Comparison of ENCODE assay signal across 9 mouse cellular contexts in the genomic region with DNA sequence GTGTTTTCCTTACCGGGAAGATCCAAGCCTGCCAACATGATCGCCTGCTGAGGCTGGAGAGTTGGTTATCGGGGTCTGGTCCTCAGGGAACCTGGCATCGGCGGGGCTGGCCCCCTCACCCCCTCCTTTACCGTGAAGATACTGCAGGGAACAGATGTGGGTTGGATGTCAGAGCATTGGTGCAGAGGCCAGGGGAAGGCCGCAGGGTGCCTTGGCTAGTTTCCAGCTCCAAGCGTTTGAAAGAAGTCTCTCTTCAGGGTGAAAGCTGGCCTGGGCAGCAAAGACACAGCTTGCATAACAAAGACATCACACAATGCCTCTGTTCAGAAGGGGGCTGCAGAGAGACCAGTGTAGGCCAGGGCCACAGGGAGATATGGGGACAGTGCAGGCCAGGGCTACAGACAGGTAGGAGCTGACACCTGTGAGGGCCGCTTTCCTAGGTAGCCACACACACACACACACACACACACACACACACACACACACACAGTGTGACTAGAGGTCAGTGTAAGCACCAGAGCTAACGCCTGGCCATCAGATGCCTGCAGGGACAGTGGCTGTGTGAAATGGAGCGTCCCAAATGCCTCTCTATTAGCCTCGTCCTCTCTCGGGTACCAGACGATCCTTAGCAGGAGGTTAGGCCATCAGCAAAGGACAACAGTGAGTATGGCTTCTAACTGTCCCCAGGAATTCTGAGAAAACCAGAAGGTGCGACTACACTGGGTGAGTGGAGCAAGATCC. TPM values are rescaled to one million over a fixed set of nuclear protein-coding genes. Genes with fewer than 3 reads are reported as not detected.
DNase-seq lines count a peak whose midpoint lies in the region; ATAC-seq and TF ChIP-seq lines count a peak whose summit lies in the region.
"Had no signal": no experiment of that assay in that cellular context is flagged by ENCODE, and none has a peak within 500 bp of the region (broad histone marks: within the 10 kb centered on the region; RNA-seq: fewer than 3 reads in every experiment).

No protein-coding gene starts in this region.

- WGBS in forebrain, postnatal 0 days = 16% methylated on average over 15 of the region's 15 CpGs
- WGBS in neural tube, embryonic 14.5 days = 15% methylated on average over 15 of the region's 15 CpGs

- peak; percentile 70 for ATAC-seq in forebrain, postnatal 0 days
- peak; percentile 57 for ATAC-seq in neural tube, embryonic 14.5 days (ENCODE audit: low read depth)

- no peaks in the 10 kb centered on the region for H3K9me3 ChIP-seq in forebrain, postnatal 0 days (ENCODE audit: low read length)
- H3K9me3 ChIP-seq in neural tube, embryonic 14.5 days (ENCODE audit: control insufficient read depth, low read length) = no peaks in the 10 kb centered on the region

- DNase-seq in ovary, adult 18-20 months (ENCODE audit: low spot score) = peak; percentile 55
- no peak for DNase-seq in ovary, postnatal 14 days (ENCODE audit: low spot score)
- DNase-seq in forebrain, postnatal 0 days = peak; percentile 51
- DNase-seq in left cerebral cortex, adult 18-20 months (ENCODE audit: low spot score in 2 of 2) = peak; percentile 54 to 62
- no peak for DNase-seq in c-Kit-positive CD71-positive TER-119-positive erythroid progenitor cells, embryonic 14.5 days (ENCODE audit: low spot score)
- DNase-seq in gastrocnemius, postnatal 25 days = no peak
- DNase-seq in spleen, adult 12 weeks (ENCODE audit: low spot score) = no peak

- H3K27ac ChIP-seq in forebrain, postnatal 0 days (ENCODE audit: low read depth, low read length) = peak overlapping the region; percentile 21; the same call in 1 of the 2 replicates
- peak overlapping the region; percentile 40; the same call in 1 of the 2 replicates for H3K27ac ChIP-seq in neural tube, embryonic 14.5 days (ENCODE audit: low read depth, low read length)

- H3K4me1 ChIP-seq in forebrain, postnatal 0 days (ENCODE audit: insufficient read depth) = peaks cover 8% of the 10 kb centered on the region; the same call in 1 of the 2 replicates
- peaks cover 17% of the 10 kb centered on the region for H3K4me1 ChIP-seq in neural tube, embryonic 14.5 days (ENCODE audit: control insufficient read depth, insufficient read depth, low read length)

- no peak overlapping the region for H3K9ac ChIP-seq in forebrain, postnatal 0 days
- no peak overlapping the region for H3K9ac ChIP-seq in neural tube, embryonic 14.5 days (replicated peaks; ENCODE audit: low read depth, low read length)

- H3K4me3 ChIP-seq in forebrain, postnatal 0 days (ENCODE audit: low read depth, low read length) = no peak overlapping the region
- no peak overlapping the region for H3K4me3 ChIP-seq in neural tube, embryonic 14.5 days (ENCODE audit: low read depth, low read length)

- TF ChIP-seq CTCF in forebrain, postnatal 0 days (IDR thresholded peaks at IDR 0.05; ENCODE audit: low read depth) = no peak

- no peak overlapping the region for H3K4me2 ChIP-seq in forebrain, postnatal 0 days (ENCODE audit: low read depth)
- H3K4me2 ChIP-seq in neural tube, embryonic 14.5 days (ENCODE audit: low read depth, low read length) = no peak overlapping the region

- H3K36me3 ChIP-seq in forebrain, postnatal 0 days (ENCODE audit: insufficient read depth) = no peaks in the 10 kb centered on the region
- no peaks in the 10 kb centered on the region for H3K36me3 ChIP-seq in neural tube, embryonic 14.5 days (ENCODE audit: control insufficient read depth, insufficient read depth, low read length)

- H3K27me3 ChIP-seq in forebrain, postnatal 0 days (ENCODE audit: insufficient read depth, low read length) = no peaks in the 10 kb centered on the region
- no peaks in the 10 kb centered on the region for H3K27me3 ChIP-seq in neural tube, embryonic 14.5 days (ENCODE audit: control insufficient read depth, insufficient read depth, low read length)

RNA-seq across cellular contexts. Expression of a gene that starts 17.9 kb away (rescaled TPM):
- 0.15 and 1.2 TPM in 2 replicates for total RNA-seq in forebrain, postnatal 0 days (2014; rRNA removed)
- 0.15 and 0.39 TPM in 2 replicates for polyA plus RNA-seq in forebrain, postnatal 0 days (2015; fragmentation: Nextera tagmentation; extraction: Ambion mirVana)
- total RNA-seq in left cerebral cortex, adult 18-20 months (2021) = 10 to 100 TPM; 15.4 to 25.0 TPM
- 0.26 and 0.40 TPM in 2 replicates for polyA plus RNA-seq in neural tube, embryonic 14.5 days (2014; fragmentation: Nextera tagmentation; extraction: Ambion mirVana)
- 100 to 1,000 TPM; 193 to 201 TPM for total RNA-seq in gastrocnemius, postnatal 25 days (2021)
- total RNA-seq: liver, adult 2 months had no signal
- polyA plus RNA-seq: liver, adult 2 months had no signal

RNA-seq across cellular contexts. Expression of a gene that starts 29.0 kb away (rescaled TPM):
- 4.3 and 5.2 TPM in 2 replicates for total RNA-seq in forebrain, postnatal 0 days (2014; rRNA removed)
- 3.6 and 4.7 TPM in 2 replicates for polyA plus RNA-seq in forebrain, postnatal 0 days (2015; fragmentation: Nextera tagmentation; extraction: Ambion mirVana)
- total RNA-seq in left cerebral cortex, adult 18-20 months (2021) = 1 to 10 TPM; 5.1 to 6.1 TPM
- polyA plus RNA-seq in neural tube, embryonic 14.5 days (2014; fragmentation: Nextera tagmentation; extraction: Ambion mirVana) = 1.9 and 2.7 TPM in 2 replicates
- total RNA-seq in gastrocnemius, postnatal 25 days (2021) = under 1 TPM; 0.32 to 0.46 TPM
- total RNA-seq: liver, adult 2 months had no signal
- polyA plus RNA-seq: liver, adult 2 months had no signal

RNA-seq across cellular contexts. Expression of a gene that starts 32.8 kb away (rescaled TPM):
- total RNA-seq in forebrain, postnatal 0 days (2014; rRNA removed) = 2.7 and 2.8 TPM in 2 replicates
- polyA plus RNA-seq in forebrain, postnatal 0 days (2015; fragmentation: Nextera tagmentation; extraction: Ambion mirVana) = 1.7 and 2.0 TPM in 2 replicates
- 1 to 10 TPM; 6.2 to 7.2 TPM for total RNA-seq in left cerebral cortex, adult 18-20 months (2021)
- polyA plus RNA-seq in neural tube, embryonic 14.5 days (2014; fragmentation: Nextera tagmentation; extraction: Ambion mirVana) = 1.7 and 2.4 TPM in 2 replicates
- total RNA-seq in gastrocnemius, postnatal 25 days (2021) = 100 to 1,000 TPM; 116 to 215 TPM
- polyA plus RNA-seq: liver, adult 2 months had no signal

RNA-seq across cellular contexts. Expression of a gene that starts 47.9 kb away (rescaled TPM):
- 35.1 and 35.9 TPM in 2 replicates for total RNA-seq in forebrain, postnatal 0 days (2014; rRNA removed)
- polyA plus RNA-seq in forebrain, postnatal 0 days (2015; fragmentation: Nextera tagmentation; extraction: Ambion mirVana) = 134 and 146 TPM in 2 replicates
- 100 to 1,000 TPM in 1 of 2 experiments, 10 to 100 TPM in 1; 96.5 to 107 TPM for total RNA-seq in left cerebral cortex, adult 18-20 months (2021)
- polyA plus RNA-seq in neural tube, embryonic 14.5 days (2014; fragmentation: Nextera tagmentation; extraction: Ambion mirVana) = 135 and 159 TPM in 2 replicates
- total RNA-seq in gastrocnemius, postnatal 25 days (2021) = 100 to 1,000 TPM; 110 to 115 TPM

RNA-seq across cellular contexts. Expression of a gene that starts 51.1 kb away (rescaled TPM):
- 44.6 and 48.8 TPM in 2 replicates for total RNA-seq in forebrain, postnatal 0 days (2014; rRNA removed)
- polyA plus RNA-seq in forebrain, postnatal 0 days (2015; fragmentation: Nextera tagmentation; extraction: Ambion mirVana) = 16.3 and 17.5 TPM in 2 replicates
- 100 to 1,000 TPM; 104 to 106 TPM for total RNA-seq in left cerebral cortex, adult 18-20 months (2021)
- polyA plus RNA-seq in neural tube, embryonic 14.5 days (2014; fragmentation: Nextera tagmentation; extraction: Ambion mirVana) = 15.7 and 17.0 TPM in 2 replicates
- total RNA-seq in gastrocnemius, postnatal 25 days (2021) = 100 to 1,000 TPM in 1 of 2 experiments, 10 to 100 TPM in 1; 78.3 to 101 TPM

Comparison
In these comparisons a context has a peak if more than half of its experiments do, and no peak if none do; other contexts are left out.
1. DNase-seq: peak in ovary, adult 18-20 months (single experiment), forebrain, postnatal 0 days (single experiment) and left cerebral cortex, adult 18-20 months (2 of 2); none in ovary, postnatal 14 days (single experiment), c-Kit-positive CD71-positive TER-119-positive erythroid progenitor cells, embryonic 14.5 days (single experiment), gastrocnemius, postnatal 25 days (single experiment) and spleen, adult 12 weeks (single experiment).
2. RNA of a gene that starts 17.9 kb away (total RNA-seq): 193 to 201 TPM in gastrocnemius, postnatal 25 days; 15.4 to 25.0 TPM in left cerebral cortex, adult 18-20 months and 0.15 to 1.2 TPM in forebrain, postnatal 0 days; every median in the first group is over 4 times any median in the second.
3. RNA of a gene that starts 32.8 kb away (total RNA-seq): 116 to 215 TPM in gastrocnemius, postnatal 25 days; 6.2 to 7.2 TPM in left cerebral cortex, adult 18-20 months and 2.7 to 2.8 TPM in forebrain, postnatal 0 days; every median in the first group is over 10 times any median in the second.